Mouse (Mus musculus) fat pad, adult 2 months (tissue): Measurements from ENCODE around the gene Serpinb7.

Experiments
- DNase-seq: peaks from one replicate; pipeline ENCODE4 v3.0.0-alpha.2; 2011; ENCODE audit warnings: low read depth, low spot score; ENCODE audit errors: extremely low read depth

The Serpinb7 gene

GRCm38 (mm10) chr1:107481452-107481851 is 82.0 kb downstream of the Serpinb7 start:
- DNase-seq, result no peak

- DNase-seq, result no peak
These were observed 90.1 kb downstream of the Serpinb7 start for GRCm38 (mm10) chr1:107489577-107489976.

- DNase-seq, result no peak
These were observed 97.3 kb downstream of the Serpinb7 start for GRCm38 (mm10) chr1:107496789-107497188.

GRCm38 (mm10) chr1:107502025-107502424 is 102.6 kb downstream of the Serpinb7 start:
- DNase-seq, result no peak
